Mouse (Mus musculus) gastrocnemius, postnatal 25 days (tissue): Measurements from ENCODE around the gene Tnfrsf23. TPM values are rescaled to one million over a fixed set of nuclear protein-coding genes. Genes with fewer than 3 reads are reported as not detected.
"Not testable (repeated sequence)": the region's sequence is repeated elsewhere in the genome, so short reads cannot be mapped to it uniquely, and the experiment has no call there.

ENCODE experiments used
- DNase-seq: peaks from one replicate; pipeline ENCODE4 v3.0.0; 2022
- total RNA-seq, 2 experiments: library from RNA; stranded (reverse); gene quantifications; 1 replicate in 1 of 2; 2 replicates in 1 of 2; pipeline ENCODE4 v1.2.3; 2021

Tnfrsf23 gene
- total RNA-seq, 2 experiments from 2014 or later, result 3.2 to 5.0 TPM

DNA sequence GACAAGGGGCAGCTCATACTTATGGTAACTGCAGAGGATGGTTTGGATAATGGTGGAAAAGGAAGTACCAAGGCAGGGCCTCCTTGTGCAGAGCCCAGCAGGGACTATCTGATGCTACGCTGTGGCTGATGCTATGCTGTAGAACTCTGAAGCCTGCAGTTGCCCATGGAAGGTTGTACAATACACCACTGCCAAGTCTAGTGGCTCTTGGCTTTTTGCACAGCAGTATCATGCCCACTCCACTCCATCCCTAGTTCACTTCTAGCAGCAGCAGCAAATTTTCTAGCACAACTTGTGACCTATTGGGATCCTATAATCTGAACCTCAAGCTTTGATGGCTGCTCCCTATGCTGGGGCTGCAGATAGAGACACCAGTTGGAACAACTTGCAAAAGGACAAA, 4.1 kb downstream of the Tnfrsf23 start:
- DNase-seq, result no peak

GRCm38 (mm10) chr7:143680836-143681235, 4.8 kb downstream of the Tnfrsf23 start:
- not testable (repeated sequence) for DNase-seq

GRCm38 (mm10) chr7:143679650-143680049, 6.0 kb downstream of the Tnfrsf23 start:
- DNase-seq, result not testable (repeated sequence)

DNA sequence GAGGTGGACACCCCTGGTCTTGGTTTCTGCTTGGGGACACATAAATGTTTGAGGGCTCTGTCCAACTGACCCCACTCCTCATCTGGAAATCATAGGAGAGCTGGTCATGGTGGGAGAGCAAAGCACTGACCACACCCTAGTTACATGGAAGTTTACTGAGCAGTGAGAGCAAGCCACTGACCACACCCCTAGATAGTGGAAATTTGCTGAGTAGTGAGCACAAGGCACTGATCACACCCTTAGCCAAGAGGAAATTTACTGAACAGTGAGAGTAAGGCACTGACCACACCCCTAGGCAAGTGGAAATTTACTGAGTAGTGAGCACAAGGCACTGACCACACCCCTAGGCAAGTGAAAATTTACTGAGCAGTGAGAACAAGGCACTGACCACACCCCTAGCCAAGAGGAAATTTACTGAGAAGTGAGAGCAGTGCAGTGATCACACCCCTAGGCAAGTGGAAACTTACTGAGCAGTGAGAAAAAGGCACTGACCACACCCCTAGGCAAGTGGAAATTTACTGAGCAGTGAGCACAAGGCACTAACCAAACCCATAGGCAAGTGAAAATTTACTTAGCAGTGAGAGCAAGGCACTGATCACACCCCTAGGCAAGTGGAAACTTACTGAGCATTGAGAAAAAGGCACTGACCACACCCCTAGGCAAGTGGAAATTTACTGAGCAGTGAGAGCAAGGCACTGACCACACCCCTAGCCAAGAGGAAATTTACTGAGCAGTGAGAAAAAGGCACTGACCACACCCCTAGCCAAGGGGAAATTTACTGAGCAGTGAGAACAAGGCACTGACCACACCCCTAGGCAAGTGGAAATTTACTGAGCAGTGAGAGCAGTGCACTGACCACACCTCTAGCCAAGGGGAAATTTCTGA, 19.0 kb downstream of the Tnfrsf23 start:
- DNase-seq, result no peak

DNA sequence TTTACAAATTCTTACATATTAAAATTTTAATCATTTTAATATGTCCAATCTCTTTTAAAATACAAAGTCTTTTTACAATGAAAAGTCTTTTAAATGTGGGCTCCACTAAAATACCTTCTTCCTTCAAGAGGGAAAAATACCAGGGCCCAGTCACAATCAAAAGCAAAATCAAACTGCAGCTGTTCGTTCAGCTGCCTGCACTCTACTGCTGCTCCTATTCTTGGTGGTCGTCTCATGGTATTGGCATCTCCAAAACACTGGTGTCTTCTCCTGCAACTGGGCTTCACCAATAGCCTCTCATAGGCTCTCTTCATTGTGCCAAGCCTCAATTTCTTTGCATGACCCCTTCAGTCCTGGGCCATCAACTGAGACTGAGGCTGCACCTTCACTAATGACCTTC, 22.2 kb downstream of the Tnfrsf23 start:
- no peak for DNase-seq

DNA sequence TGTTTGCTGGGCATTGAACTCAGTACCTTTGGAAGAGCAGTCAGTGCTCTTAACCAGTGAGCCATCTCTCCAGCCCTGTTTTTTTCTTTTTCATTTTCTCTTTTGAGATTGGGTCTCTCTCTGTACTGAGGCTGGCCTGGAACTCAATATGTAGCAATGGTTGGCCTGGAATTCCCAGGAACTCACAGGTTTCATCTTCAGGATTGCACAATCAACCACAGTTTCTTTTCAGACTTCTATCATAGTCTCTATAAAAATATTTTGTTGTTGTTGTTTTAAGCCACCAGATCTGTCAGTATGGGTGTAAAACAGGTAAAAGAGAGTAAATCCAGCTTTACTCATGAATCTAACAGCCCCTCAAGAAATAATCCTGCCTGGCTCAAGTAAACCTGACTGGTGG, 24.9 kb downstream of the Tnfrsf23 start:
- DNase-seq, result no peak

- not testable (repeated sequence) for DNase-seq
Measured at GRCm38 (mm10) chr7:143649769-143650346, 35.8 kb downstream of the Tnfrsf23 start.

GRCm38 (mm10) chr7:143649034-143649768, 36.5 kb downstream of the Tnfrsf23 start, which contains the start of gene Tnfrsf22:
Gene Tnfrsf22, minus strand, starts transcription at chr7:143649661.
- peak; percentile 77 for DNase-seq

DNA sequence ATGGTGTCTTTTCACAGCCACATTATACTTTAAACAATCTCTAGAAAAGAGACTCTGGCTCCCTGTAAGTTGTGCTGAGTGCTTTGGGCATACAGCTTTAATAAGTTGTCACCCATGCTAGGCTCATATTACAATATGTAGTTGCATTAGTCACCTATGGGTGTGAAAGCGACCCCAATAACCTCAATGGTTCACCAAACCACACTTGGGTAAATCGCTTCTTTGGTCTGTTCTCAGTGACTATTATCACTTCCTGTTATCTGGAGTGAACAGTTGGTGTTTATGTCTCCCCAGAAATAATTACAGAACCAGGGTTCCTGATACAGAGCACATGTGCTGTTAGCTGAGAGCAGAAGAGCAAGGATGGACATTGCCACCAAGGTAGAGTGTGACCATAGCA, 41.7 kb downstream of the Tnfrsf23 start:
- not testable (repeated sequence) for DNase-seq

DNA sequence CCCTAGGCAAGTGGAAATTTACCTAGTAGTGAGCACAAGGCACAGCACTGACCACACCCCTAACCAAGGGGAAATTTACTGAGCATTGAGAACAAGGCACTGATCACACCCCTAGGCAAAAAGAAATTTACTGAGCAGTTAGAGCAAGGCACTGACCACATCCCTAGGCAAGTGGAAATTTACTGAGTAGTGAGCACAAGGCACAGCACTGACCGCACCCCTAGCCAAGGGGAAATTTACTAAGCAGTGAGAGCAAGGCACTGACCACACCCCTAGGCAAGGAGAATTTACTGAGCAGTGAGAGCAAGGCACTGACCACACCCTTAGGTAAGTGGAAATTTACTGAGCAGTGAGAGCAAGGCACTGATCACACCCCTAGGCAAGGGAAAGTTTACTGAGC, 49.0 kb downstream of the Tnfrsf23 start:
- DNase-seq, result no peak

DNA sequence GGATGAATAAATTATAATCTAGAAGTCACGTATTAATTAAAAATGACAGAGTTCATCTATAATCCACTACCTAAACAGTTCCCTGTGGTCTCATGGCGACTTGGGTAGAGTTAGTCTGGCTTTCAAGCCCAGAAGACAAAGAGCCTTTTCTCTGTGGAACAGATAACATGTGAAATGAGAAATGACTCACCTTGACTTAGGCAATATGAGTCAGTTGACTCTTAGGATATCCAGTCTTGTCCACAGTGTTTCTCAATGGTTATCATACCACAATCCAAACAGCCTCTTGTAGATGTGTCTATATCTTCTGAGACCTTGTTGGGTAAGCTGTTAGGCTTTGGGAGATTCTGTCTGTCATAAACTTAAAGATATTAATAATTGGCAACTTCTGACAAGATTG, 54.2 kb downstream of the Tnfrsf23 start:
- no peak for DNase-seq

DNA sequence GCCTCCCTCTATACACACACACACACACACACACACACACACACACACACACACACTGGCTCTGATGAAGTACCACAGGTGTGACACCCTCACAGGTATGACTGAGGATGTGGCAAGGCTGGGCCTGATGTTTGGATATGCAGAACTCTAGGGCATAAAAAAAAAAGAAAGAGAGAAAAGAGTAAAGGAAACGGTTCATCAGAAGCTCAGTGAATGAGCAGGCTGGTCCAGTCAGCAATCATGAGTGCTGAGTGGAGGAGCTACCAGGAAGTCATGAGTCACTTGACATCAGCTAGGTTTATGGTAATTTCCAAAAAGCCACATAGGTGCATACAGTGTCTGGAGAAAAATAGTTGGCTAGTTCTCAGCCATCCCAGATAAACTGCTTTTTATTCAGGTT, 56.2 kb downstream of the Tnfrsf23 start:
- DNase-seq, result no peak

DNA sequence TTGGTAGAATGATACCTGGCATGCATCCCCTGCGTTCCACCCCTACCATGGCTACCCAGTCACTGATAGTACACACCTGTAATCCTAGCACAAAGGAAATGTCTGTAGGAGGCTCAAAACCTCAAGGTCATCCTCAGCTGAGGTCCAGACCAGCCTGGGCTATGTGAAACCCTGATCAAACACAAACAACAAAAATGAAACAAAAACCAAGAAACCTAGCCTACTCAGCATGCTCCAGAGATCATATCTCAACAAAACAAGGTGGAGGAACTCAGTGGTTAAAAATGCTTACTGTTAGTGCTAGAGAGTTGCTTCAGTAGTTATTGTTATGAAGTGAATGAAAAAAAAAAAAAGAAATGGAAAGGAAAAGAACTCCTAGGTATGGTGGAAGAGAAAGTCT, 57.1 kb downstream of the Tnfrsf23 start, which contains the start of gene Tnfrsf26:
TSS of gene Tnfrsf26 (minus strand) at position 183 of the 400 bp plus-strand sequence.
- no peak for DNase-seq

GRCm38 (mm10) chr7:143627555-143628286, 58.0 kb downstream of the Tnfrsf23 start:
- DNase-seq, result no peak

DNA sequence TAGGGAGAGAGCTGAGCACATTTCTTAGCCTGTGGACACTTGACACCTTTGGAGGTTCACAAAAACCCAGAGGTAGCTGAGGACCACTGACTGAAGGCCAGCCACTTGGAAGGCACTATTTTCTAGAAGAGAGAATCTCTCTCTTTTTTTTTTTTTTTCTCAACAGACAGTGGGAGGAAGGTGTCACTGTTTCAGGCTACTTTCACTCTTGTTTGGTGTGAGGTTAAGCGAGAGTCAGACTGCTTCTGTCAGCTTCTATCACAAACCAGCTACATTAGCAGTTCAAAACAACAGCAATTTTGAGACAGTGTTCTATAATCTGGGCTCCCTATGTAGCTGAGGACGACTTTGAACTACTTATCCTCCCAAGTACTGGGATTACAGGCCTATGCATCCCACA, 59.5 kb downstream of the Tnfrsf23 start:
- DNase-seq, result no peak

DNA sequence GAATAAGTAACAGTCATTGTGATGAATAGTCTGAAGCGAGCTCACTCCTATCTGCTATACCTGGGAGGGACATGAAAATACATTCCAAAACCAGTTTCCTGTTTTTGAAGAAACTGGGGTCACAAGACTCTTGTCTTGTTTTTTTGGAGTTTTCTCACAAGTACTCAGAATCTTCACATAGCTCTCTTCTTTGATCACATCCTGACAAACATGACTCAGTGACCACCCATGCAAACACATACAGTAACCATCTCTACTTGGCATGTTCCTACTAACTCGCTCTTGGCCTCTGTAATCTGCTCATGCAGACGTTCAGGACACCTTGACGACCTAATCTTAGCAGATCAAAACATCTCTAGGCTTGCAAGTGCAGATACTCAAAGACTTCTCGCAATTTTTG, 60.5 kb downstream of the Tnfrsf23 start:
- no peak for DNase-seq

DNA sequence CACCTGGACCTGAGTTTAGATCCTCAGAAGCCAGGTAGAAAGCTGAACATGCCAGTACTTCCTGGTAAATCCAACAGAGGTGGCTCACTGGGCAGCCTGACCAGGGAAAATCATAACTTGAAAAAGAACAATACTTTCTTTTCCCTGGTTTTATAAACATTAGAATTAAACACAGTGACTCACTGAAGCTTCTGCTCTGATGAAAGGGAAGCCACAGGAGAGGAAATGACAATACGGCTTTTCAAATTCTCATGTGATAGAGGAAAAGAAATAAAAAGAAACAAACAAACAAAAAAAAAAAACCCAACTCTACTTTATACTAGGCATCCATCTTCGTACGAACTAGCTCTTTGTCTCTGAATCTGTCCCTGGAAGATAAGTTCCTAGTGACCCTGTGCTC, 61.1 kb downstream of the Tnfrsf23 start:
- no peak for DNase-seq

- no peak for DNase-seq
Measured at GRCm38 (mm10) chr7:143620951-143621350, 64.7 kb downstream of the Tnfrsf23 start.
